Mouse (Mus musculus) bone marrow macrophage, adult 2 months (primary cell): ENCODE measurements around the gene Apol6.

ENCODE experiments used
- CTCF ChIP-seq: IDR thresholded peaks from 2 replicates; pipeline ENCODE4 v1.5.1; 2012; ENCODE audit warnings: low read depth, mild to moderate bottlenecking, low read length, moderate library complexity
- POLR2A ChIP-seq: IDR thresholded peaks from 2 replicates; pipeline ENCODE4 v1.6.1; 2012; ENCODE audit warnings: mild to moderate bottlenecking, low read depth, low read length, borderline replicate concordance

- TF ChIP-seq CTCF (no peak), POLR2A (no peak)
These were observed 52.8 kb downstream of the Apol6 start for GRCm38 (mm10) chr15:77097358-77097757.
